Mouse (Mus musculus): ENCODE data around the gene Tenm4. TPM values are rescaled to one million over a fixed set of nuclear protein-coding genes. Genes with fewer than 3 reads are reported as not detected.

Gene Tenm4
- total and polyA plus RNA-seq, 3 experiments, result 0.03 to 0.26 (median 0.04) TPM

GRCm38 (mm10) chr7:96433307-96433706 is 262.3 kb downstream of the Tenm4 start:
- no peak overlapping the region for H3K9ac ChIP-seq (ENCODE audit: insufficient read depth, low read depth)

GRCm38 (mm10) chr7:96438392-96438791 is 267.3 kb downstream of the Tenm4 start:
- Histone ChIP-seq H3K9ac (ENCODE audit: insufficient read depth, low read depth) (no peak overlapping the region), H3K4me2 (ENCODE audit: insufficient read depth, low read depth, poor library complexity, severe bottlenecking) (no peak overlapping the region), H3K9me3 (replicated peaks; ENCODE audit: low read length) (no peaks in the 10 kb centered on the region), H3K36me3 (replicated peaks in 1 of 2; ENCODE audit: control insufficient read depth in 1 of 2, insufficient read depth in 1 of 2, low read length in 1 of 2) (no peaks in the 10 kb centered on the region), H3K4me1 (ENCODE audit: control insufficient read depth in 1 of 2, insufficient read depth in 2 of 2) (peaks cover 5 to 12% of the 10 kb centered on the region in 2 experiments; a peak in 3 of 4 replicates), H3K27me3 (replicated peaks) (no peaks in the 10 kb centered on the region), H3K4me3 (replicated peaks in 1 of 3; ENCODE audit: low read depth in 2 of 3, low read length in 2 of 3, poor library complexity in 1 of 3) (no peak overlapping the region), H3K79me2 (replicated peaks; ENCODE audit: control insufficient read depth, extremely low read depth, insufficient read depth, poor library complexity, severe bottlenecking) (no peaks in the 10 kb centered on the region), H3K27ac (ENCODE audit: insufficient read depth, low read depth) (no peak overlapping the region)
- no peak for TF ChIP-seq ZKSCAN1 (IDR thresholded peaks at IDR 0.05; ENCODE audit: borderline replicate concordance, low read depth, low read length)
- TF ChIP-seq IRF4 (IDR thresholded peaks at IDR 0.05; ENCODE audit: low read depth, low read length), result no peak
- no peak for TF ChIP-seq POLR2AphosphoS2 (IDR thresholded peaks at IDR 0.05; ENCODE audit: low read depth, low read length)
- no peak for TF ChIP-seq KAT2A (IDR thresholded peaks at IDR 0.05; ENCODE audit: insufficient replicate concordance, low read length)
- TF ChIP-seq NELFE (IDR thresholded peaks at IDR 0.05; ENCODE audit: low read depth, low read length), result no peak
- TF ChIP-seq MXI1 (IDR thresholded peaks at IDR 0.05; ENCODE audit: low read depth, low read length), result no peak
- TF ChIP-seq CHD2 (IDR thresholded peaks at IDR 0.05; ENCODE audit: low read length), result no peak
- no peak for TF ChIP-seq CTCF (conservative IDR thresholded peaks at IDR 0.05 in 1 of 2, IDR thresholded peaks at IDR 0.05 in 1 of 2; ENCODE audit: low read depth in 2 of 2, low read length in 2 of 2)
- no peak for TF ChIP-seq RAD21 (IDR thresholded peaks at IDR 0.05; ENCODE audit: low read depth, low read length)
- no peak for TF ChIP-seq BHLHE40 (IDR thresholded peaks at IDR 0.05; ENCODE audit: low read depth, low read length)
- TF ChIP-seq EP300 (IDR thresholded peaks at IDR 0.05; ENCODE audit: low read length), result no peak
- TF ChIP-seq ETS1 (conservative IDR thresholded peaks at IDR 0.05; ENCODE audit: low read depth, low read length), result no peak
- no peak for TF ChIP-seq MAX (IDR thresholded peaks at IDR 0.05; ENCODE audit: low read length)
- TF ChIP-seq USF2 (conservative IDR thresholded peaks at IDR 0.05; ENCODE audit: low read depth, low read length), result no peak
- TF ChIP-seq TCF12 (IDR thresholded peaks at IDR 0.05; ENCODE audit: low read depth, low read length), result no peak
- no peak for TF ChIP-seq SIN3A (IDR thresholded peaks at IDR 0.05; ENCODE audit: low read length)
- TF ChIP-seq PAX5 (IDR thresholded peaks at IDR 0.05; ENCODE audit: low read length), result no peak
- TF ChIP-seq JUN (IDR thresholded peaks at IDR 0.05; ENCODE audit: insufficient read depth, low read depth, low read length), result no peak
- no peak for TF ChIP-seq POLR2A (IDR thresholded peaks at IDR 0.05; ENCODE audit: low read depth, low read length)
- TF ChIP-seq MAZ (IDR thresholded peaks at IDR 0.05; ENCODE audit: low read depth, low read length), result no peak
- no peak for DNase-seq (ENCODE audit: extremely low read depth)
- dilution Hi-C loops (cut with MboI; ENCODE audit: extremely low pct_ligation_motif_present, extremely low pct_unique_long_range_greater_than_20kb, low sequenced_read_pairs) (no loop called here), in situ Hi-C loops (cut with MboI; ENCODE audit: low pct_ligation_motif_present, low pct_unique_long_range_greater_than_20kb, low sequenced_read_pairs) (no loop called here)

More at GRCm38 (mm10) chr7:96433307-96433706, 262.3 kb downstream of the Tenm4 start:
- no peak for DNase-seq (ENCODE audit: extremely low read depth)
- H3K4me1 ChIP-seq (ENCODE audit: control insufficient read depth in 1 of 2, insufficient read depth in 2 of 2), result peaks cover 5 to 9% of the 10 kb centered on the region in 2 experiments; a peak in 3 of 4 replicates
- no peak overlapping the region for H3K4me2 ChIP-seq (ENCODE audit: insufficient read depth, low read depth, poor library complexity, severe bottlenecking)
- no peaks in the 10 kb centered on the region for H3K36me3 ChIP-seq (replicated peaks in 1 of 2; ENCODE audit: control insufficient read depth in 1 of 2, insufficient read depth in 1 of 2, low read length in 1 of 2)
- dilution Hi-C loops (cut with MboI; ENCODE audit: extremely low pct_ligation_motif_present, extremely low pct_unique_long_range_greater_than_20kb, low sequenced_read_pairs) (no loop called here), in situ Hi-C loops (cut with MboI; ENCODE audit: low pct_ligation_motif_present, low pct_unique_long_range_greater_than_20kb, low sequenced_read_pairs) (no loop called here)
- no peak overlapping the region for H3K4me3 ChIP-seq (replicated peaks in 1 of 3; ENCODE audit: low read depth in 2 of 3, low read length in 2 of 3, poor library complexity in 1 of 3)
- H3K79me2 ChIP-seq (replicated peaks; ENCODE audit: control insufficient read depth, extremely low read depth, insufficient read depth, poor library complexity, severe bottlenecking), result no peaks in the 10 kb centered on the region
- no peak overlapping the region for H3K27ac ChIP-seq (ENCODE audit: insufficient read depth, low read depth)
- H3K9me3 ChIP-seq (replicated peaks; ENCODE audit: low read length), result no peaks in the 10 kb centered on the region
- H3K27me3 ChIP-seq (replicated peaks), result no peaks in the 10 kb centered on the region
- TF ChIP-seq PAX5 (IDR thresholded peaks at IDR 0.05; ENCODE audit: low read length) (no peak), E2F4 (IDR thresholded peaks at IDR 0.05; ENCODE audit: insufficient replicate concordance, low read depth, low read length) (no peak), USF1 (IDR thresholded peaks at IDR 0.05; ENCODE audit: low read depth, low read length) (no peak), ETS1 (conservative IDR thresholded peaks at IDR 0.05; ENCODE audit: low read depth, low read length) (no peak), POLR2A (IDR thresholded peaks at IDR 0.05; ENCODE audit: low read depth, low read length) (no peak), TCF12 (IDR thresholded peaks at IDR 0.05; ENCODE audit: low read depth, low read length) (no peak), IRF4 (IDR thresholded peaks at IDR 0.05; ENCODE audit: low read depth, low read length) (no peak), USF2 (conservative IDR thresholded peaks at IDR 0.05; ENCODE audit: low read depth, low read length) (no peak), POLR2AphosphoS2 (IDR thresholded peaks at IDR 0.05; ENCODE audit: low read depth, low read length) (no peak), MEF2A (IDR thresholded peaks at IDR 0.05; ENCODE audit: borderline replicate concordance, low read depth, low read length) (no peak), MYC (IDR thresholded peaks at IDR 0.05; ENCODE audit: low read depth, low read length) (no peak)

Measured in CH12.LX (cell line).